Mouse (Mus musculus): ENCODE measurements around the gene Asah2.
A peak's percentile ranks its signal among the peaks of the same experiment; 100 is the strongest.
"Not testable (repeated sequence)": the region's sequence is repeated elsewhere in the genome, so short reads cannot be mapped to it uniquely, and the experiment has no call there.

Gene Asah2

GRCm38 (mm10) chr19:32102294-32102975, 5.6 kb downstream of the Asah2 start:
- DNase-seq (ENCODE audit: low spot score), result no peak

- no peak for DNase-seq (ENCODE audit: low spot score)
These were observed 9.4 kb downstream of the Asah2 start for GRCm38 (mm10) chr19:32098582-32098981.

- DNase-seq (ENCODE audit: low spot score), result no peak
These were observed 15.7 kb downstream of the Asah2 start for GRCm38 (mm10) chr19:32092358-32092757.

GRCm38 (mm10) chr19:32090804-32091203, 17.2 kb downstream of the Asah2 start:
- no peak for DNase-seq (ENCODE audit: low spot score)

GRCm38 (mm10) chr19:32088570-32088969, 19.4 kb downstream of the Asah2 start:
- DNase-seq (ENCODE audit: low spot score), result no peak

GRCm38 (mm10) chr19:32087736-32088470, 20.1 kb downstream of the Asah2 start:
- no peak for DNase-seq (ENCODE audit: low spot score)

- not testable (repeated sequence) for DNase-seq (ENCODE audit: low spot score)
These were observed 23.2 kb downstream of the Asah2 start for GRCm38 (mm10) chr19:32084813-32085212.

GRCm38 (mm10) chr19:32070340-32070739, 37.7 kb downstream of the Asah2 start:
- DNase-seq (ENCODE audit: low spot score), result no peak

GRCm38 (mm10) chr19:32069598-32069997, 38.4 kb downstream of the Asah2 start:
- no peak for DNase-seq (ENCODE audit: low spot score)

- DNase-seq (ENCODE audit: low spot score), result no peak
These were observed 40.3 kb downstream of the Asah2 start for GRCm38 (mm10) chr19:32067669-32068068.

GRCm38 (mm10) chr19:32061294-32061693, 46.7 kb downstream of the Asah2 start:
- DNase-seq (ENCODE audit: low spot score), result no peak

- no peak for DNase-seq (ENCODE audit: low spot score)
These were observed 51.8 kb downstream of the Asah2 start for GRCm38 (mm10) chr19:32056252-32056651.

- DNase-seq (ENCODE audit: low spot score), result no peak
These were observed 52.3 kb downstream of the Asah2 start for GRCm38 (mm10) chr19:32055725-32056124.

GRCm38 (mm10) chr19:32051251-32051650, 56.8 kb downstream of the Asah2 start:
- no peak for DNase-seq (ENCODE audit: low spot score)

GRCm38 (mm10) chr19:32032881-32033280, 75.1 kb downstream of the Asah2 start:
- DNase-seq (ENCODE audit: low spot score), result no peak

GRCm38 (mm10) chr19:32030430-32030829, 77.6 kb downstream of the Asah2 start:
- DNase-seq (ENCODE audit: low spot score), result peak; percentile 54

GRCm38 (mm10) chr19:32025443-32025842, 82.6 kb downstream of the Asah2 start:
- no peak for DNase-seq (ENCODE audit: low spot score)

GRCm38 (mm10) chr19:32019722-32020121, 88.3 kb downstream of the Asah2 start:
- DNase-seq (ENCODE audit: low spot score), result no peak

GRCm38 (mm10) chr19:32018585-32018984, 89.4 kb downstream of the Asah2 start:
- no peak for DNase-seq (ENCODE audit: low spot score)

GRCm38 (mm10) chr19:32018053-32018452, 90.0 kb downstream of the Asah2 start:
- DNase-seq (ENCODE audit: low spot score), result no peak

- DNase-seq (ENCODE audit: low spot score), result no peak
These were observed 105.4 kb downstream of the Asah2 start for GRCm38 (mm10) chr19:32002623-32003022.

GRCm38 (mm10) chr19:31996916-31997315, 111.1 kb downstream of the Asah2 start:
- no peak for DNase-seq (ENCODE audit: low spot score)

- no peak for DNase-seq (ENCODE audit: low spot score)
These were observed 117.0 kb downstream of the Asah2 start for GRCm38 (mm10) chr19:31991057-31991456.

- peak; percentile 42 for DNase-seq (ENCODE audit: low spot score)
These were observed 132.1 kb downstream of the Asah2 start for GRCm38 (mm10) chr19:31975882-31976281.
